Mouse (Mus musculus) heart, embryonic 13.5 days (tissue): ENCODE results near the gene Vangl2. TPM values are rescaled to one million over a fixed set of nuclear protein-coding genes. Genes with fewer than 3 reads are reported as not detected.

Experiments used
- ATAC-seq: fragments of 200-750 bp; cut with Nextera tagmentation; 2 replicates; pipeline ENCODE4 v1.8.0; 2017; ENCODE audit warnings: moderate TSS enrichment; ENCODE audit not compliant: insufficient number of reproducible peaks, low FRiP score, low TSS enrichment; ENCODE audit errors: extremely low read depth
- H3K27ac ChIP-seq: fragments of 300-500 bp; sonication (generic); replicated peaks from 2 replicates; pipeline ENCODE4 v1.5.1; 2015; ENCODE audit warnings: moderate library complexity, mild to moderate bottlenecking, inconsistent platforms
- H3K27me3 ChIP-seq: fragments of 300-500 bp; sonication (generic); replicated peaks from 2 replicates; pipeline ENCODE4 v1.6.1; 2015; ENCODE audit warnings: mild to moderate bottlenecking, inconsistent platforms
- H3K36me3 ChIP-seq: fragments of 300-500 bp; sonication (generic); 2 replicates; pipeline ENCODE4 v1.6.1; 2015; ENCODE audit warnings: mild to moderate bottlenecking, inconsistent platforms
- H3K4me1 ChIP-seq: fragments of 300-500 bp; sonication (generic); 2 replicates; pipeline ENCODE4 v1.6.1; 2015; ENCODE audit warnings: inconsistent platforms
- H3K4me2 ChIP-seq: fragments of 300-500 bp; sonication (generic); 2 replicates; pipeline ENCODE4 v1.6.1; 2015; ENCODE audit warnings: inconsistent platforms, mild to moderate bottlenecking, moderate library complexity
- H3K4me3 ChIP-seq: fragments of 300-500 bp; sonication (generic); 2 replicates; pipeline ENCODE4 v1.5.1; 2015; ENCODE audit warnings: moderate library complexity, mild to moderate bottlenecking, inconsistent platforms
- H3K9ac ChIP-seq: fragments of 300-500 bp; sonication (generic); 2 replicates; pipeline ENCODE4 v1.6.1; 2015; ENCODE audit warnings: inconsistent platforms, mild to moderate bottlenecking, moderate library complexity
- H3K9me3 ChIP-seq: fragments of 300-500 bp; sonication (generic); 2 replicates; pipeline ENCODE4 v1.6.1; 2016; ENCODE audit warnings: inconsistent platforms
- WGBS: fragments of 180-500 bp; shearing (Covaris S2); methylation state at CpG from one replicate; pipeline ENCODE4 v1.1.7; 2015; ENCODE audit warnings: mixed read lengths; 5-methylcytosine and 5-hydroxymethylcytosine counted together
- polyA plus RNA-seq: library from polyadenylated mRNA; unstranded; fragments of >200 nt; fragmentation: Nextera tagmentation; extraction: Ambion mirVana; gene quantifications from 2 replicates; pipeline ENCODE4 v1.2.1, GENCODE M21; 2015

Vangl2 gene
- polyA plus RNA-seq, 1 experiment from 2014 or later = 9.3 TPM

DNA sequence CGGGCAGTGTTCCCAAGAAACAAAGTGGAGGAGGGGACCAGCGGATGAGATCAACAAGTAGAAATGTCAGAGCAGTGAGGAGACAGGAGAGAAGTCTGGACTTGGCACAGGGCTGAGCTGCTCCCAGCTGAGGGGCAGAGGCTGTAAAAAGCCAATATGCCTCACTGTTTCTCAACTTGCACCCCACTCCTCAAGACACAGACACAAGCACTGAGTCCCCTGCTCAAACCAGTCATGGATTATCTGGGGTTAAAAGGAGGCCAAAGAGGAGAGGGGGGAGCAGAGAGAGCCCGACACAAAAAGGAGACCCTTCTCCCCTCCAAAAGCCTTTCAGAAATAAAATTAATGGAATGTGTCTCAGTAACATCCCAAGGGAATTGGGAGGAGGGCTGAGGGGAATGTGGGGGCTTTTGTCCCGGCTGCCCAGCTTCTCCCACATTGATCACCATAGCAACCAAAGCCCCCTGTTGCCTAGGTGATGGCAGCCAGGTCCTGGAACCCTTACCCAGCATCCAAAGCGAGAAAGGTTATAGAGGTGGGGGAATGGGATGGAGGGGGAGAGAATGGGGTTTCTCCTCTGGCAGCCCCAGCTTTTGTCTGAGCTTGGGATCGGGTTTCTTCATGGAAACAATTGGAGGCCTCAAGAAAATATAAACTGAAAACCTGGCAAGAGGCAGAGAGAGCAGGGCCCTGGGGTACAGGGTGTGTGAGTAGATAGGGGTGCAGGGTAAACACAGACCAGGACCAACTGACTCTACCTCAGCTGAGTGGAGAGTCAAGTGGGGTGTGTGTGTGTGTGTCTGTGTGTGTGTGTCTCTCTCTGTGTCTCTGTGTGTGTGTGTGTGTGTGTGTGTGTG, 11.4 kb downstream of the Vangl2 start:
- peaks cover 13% of the 10 kb centered on the region for H3K36me3 ChIP-seq
- 59% methylated on average over 6 of the region's 6 CpGs for WGBS
- 0 out of 2 replicates have a peak overlapping the region, but pooled peaks have one; percentile 14 for H3K9ac ChIP-seq
- no peak overlapping the region for H3K27ac ChIP-seq
- ATAC-seq = no peak
- peaks cover 40% of the 10 kb centered on the region for H3K4me1 ChIP-seq
- H3K4me3 ChIP-seq = no peak overlapping the region
- H3K27me3 ChIP-seq = no peaks in the 10 kb centered on the region
- H3K4me2 ChIP-seq = no peak overlapping the region
- no peaks in the 10 kb centered on the region for H3K9me3 ChIP-seq

DNA sequence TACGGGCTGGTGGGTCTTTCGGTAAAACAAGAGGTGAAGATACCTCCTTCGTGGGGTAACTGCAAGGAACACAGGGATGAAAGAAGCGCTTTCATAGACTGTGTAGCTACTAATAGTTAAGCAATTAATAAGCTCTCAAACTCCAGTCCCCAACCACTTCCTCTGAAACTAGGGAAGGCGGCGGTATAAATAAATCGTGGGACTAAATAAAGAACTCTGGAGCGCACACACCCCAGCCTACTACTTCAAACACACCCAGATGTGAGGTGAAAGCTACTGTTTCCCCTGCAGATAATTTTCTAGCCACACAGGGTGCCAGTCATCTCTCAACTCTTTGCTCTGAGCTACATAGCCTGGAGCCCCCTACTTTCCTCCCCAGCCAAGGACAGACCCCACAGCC, 12.2 kb downstream of the Vangl2 start:
- Histone ChIP-seq H3K4me2 (no peak overlapping the region), H3K9me3 (no peaks in the 10 kb centered on the region), H3K4me1 (peaks cover 40% of the 10 kb centered on the region), H3K36me3 (peaks cover 18% of the 10 kb centered on the region), H3K27ac (0 out of 2 replicates have a peak overlapping the region, but pooled peaks have one; percentile 32), H3K27me3 (no peaks in the 10 kb centered on the region), H3K4me3 (no peak overlapping the region), H3K9ac (no peak overlapping the region)
- WGBS = 60% methylated on average over 8 of the region's 8 CpGs
- ATAC-seq = no peak

DNA sequence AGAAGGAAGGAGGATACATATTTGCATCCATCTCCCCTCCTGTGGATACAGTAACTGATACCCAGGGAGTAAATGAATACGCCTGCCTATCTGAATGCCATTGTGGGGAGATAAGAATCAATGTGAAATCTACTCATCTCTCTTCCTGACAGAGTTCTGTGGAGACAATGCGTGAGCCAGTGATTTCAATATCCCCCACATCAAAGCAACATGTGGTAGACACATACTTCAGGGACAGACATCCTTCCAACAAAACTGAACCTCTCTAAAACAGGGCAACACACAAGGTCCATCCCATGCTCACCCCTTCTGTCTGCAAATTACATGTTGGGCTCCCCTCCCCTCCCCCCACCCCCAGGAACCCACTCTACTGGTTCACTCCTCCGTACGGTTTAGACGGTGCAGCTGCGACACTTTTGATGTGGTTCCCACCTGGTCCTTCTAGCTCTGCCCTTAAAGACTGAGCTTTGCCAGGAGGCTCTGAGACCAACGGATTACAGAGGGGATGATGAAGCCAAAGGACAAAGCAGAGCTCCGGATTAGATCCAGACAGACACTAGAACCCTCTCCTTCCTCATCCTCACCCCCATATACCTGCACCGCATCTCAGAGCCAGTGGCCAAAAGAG, 12.8 kb downstream of the Vangl2 start:
- 84% methylated on average over 9 of the region's 9 CpGs for WGBS
- H3K9ac ChIP-seq = no peak overlapping the region
- no peak overlapping the region for H3K27ac ChIP-seq
- peaks cover 40% of the 10 kb centered on the region for H3K4me1 ChIP-seq
- peaks cover 24% of the 10 kb centered on the region for H3K36me3 ChIP-seq
- H3K4me2 ChIP-seq = no peak overlapping the region
- H3K4me3 ChIP-seq = no peak overlapping the region
- no peaks in the 10 kb centered on the region for H3K9me3 ChIP-seq
- ATAC-seq = no peak
- no peaks in the 10 kb centered on the region for H3K27me3 ChIP-seq

DNA sequence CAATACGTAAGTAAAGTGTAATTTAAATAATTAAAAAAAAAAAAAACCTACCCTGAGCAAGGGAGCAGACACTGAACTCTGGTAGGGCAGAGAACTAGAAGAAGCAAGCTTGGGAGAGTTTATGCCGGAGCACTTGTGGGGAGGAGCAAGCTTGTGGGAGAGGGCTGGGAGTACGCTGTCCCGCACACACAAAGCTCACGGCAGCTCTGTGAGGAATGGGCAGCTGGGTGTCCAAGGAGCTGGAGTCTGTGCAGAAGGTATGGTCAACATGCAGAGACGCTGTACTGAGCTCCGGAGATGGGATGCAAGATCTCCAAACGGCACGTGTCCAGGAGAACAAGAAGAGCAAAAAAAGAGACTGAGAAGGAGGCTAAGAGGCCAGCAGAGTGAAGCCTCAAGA, 13.5 kb downstream of the Vangl2 start:
- no peak overlapping the region for H3K9ac ChIP-seq
- no peak for ATAC-seq
- peaks cover 40% of the 10 kb centered on the region for H3K4me1 ChIP-seq
- 78% methylated on average over 9 of the region's 9 CpGs for WGBS
- H3K9me3 ChIP-seq = no peaks in the 10 kb centered on the region
- H3K36me3 ChIP-seq = peaks cover 31% of the 10 kb centered on the region
- H3K4me2 ChIP-seq = no peak overlapping the region
- no peaks in the 10 kb centered on the region for H3K27me3 ChIP-seq
- H3K27ac ChIP-seq = no peak overlapping the region
- no peak overlapping the region for H3K4me3 ChIP-seq

DNA sequence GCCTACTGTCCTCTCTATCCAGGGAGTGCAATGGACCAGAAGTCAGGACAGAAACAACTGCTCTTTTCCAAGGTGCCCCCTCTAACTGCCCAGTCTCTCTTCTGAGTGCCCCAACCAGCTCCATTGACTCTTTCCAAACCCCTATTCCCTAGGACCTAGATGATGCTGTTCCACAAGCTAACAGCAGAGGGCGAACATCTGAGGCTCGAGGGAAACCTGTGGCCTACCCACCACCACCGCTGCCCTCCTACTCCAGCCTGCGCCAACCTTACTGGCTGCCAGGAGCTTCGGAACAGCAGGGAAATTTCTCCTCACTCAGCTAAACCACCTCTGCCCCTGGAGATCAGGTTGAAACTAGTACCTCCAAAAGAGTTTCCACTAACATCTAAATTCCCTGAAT, 16.2 kb downstream of the Vangl2 start:
- 24% methylated on average over 5 of the region's 5 CpGs for WGBS
- peaks cover 58% of the 10 kb centered on the region for H3K36me3 ChIP-seq
- ATAC-seq = no peak

DNA sequence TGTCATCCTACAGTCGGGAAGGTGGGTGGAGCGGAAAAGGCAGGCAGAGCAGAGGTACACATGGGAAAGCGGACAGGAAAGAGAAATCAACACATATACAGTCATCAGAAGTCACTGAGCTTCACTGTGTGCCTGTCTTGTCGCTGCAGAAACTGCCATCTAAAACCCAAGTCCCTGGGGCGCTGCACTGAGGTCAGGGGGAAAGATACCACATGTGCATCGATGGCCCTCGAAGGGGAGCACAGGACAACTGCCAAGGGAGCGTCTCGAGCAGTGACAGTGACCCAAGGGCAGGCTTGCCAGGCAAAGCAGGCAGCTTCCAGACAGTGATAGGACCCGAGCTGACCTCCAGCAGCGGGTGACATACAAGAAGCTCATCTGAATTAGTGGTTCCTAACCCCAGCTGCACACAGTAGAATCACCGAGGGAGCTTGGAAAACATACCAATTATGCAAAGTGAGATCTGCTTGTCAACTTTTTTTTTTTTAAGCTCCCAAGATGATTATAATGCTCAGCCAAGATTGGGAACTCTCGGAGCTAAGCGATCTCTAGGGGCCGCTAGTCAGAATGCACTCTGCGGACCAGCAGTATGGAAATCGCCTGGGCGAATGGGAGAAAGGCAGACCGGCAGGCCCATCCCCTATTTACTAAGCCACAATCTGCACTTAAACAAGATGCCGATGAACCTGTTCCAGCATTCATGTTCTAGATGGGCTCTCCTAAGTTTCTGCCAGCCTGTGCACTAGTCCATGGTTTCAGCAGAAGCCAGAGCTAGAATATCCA, 18.0 kb downstream of the Vangl2 start:
- H3K36me3 ChIP-seq = peaks cover 76% of the 10 kb centered on the region
- H3K4me1 ChIP-seq = 0 out of 2 replicates have a peak, but pooled peaks cover 4% of the 10 kb centered on the region
- WGBS = 85% methylated on average over 20 of the region's 20 CpGs
- H3K4me2 ChIP-seq = no peak overlapping the region
- no peak overlapping the region for H3K9ac ChIP-seq
- H3K27me3 ChIP-seq = no peaks in the 10 kb centered on the region
- no peak overlapping the region for H3K4me3 ChIP-seq
- ATAC-seq = no peak
- no peaks in the 10 kb centered on the region for H3K9me3 ChIP-seq
- no peak overlapping the region for H3K27ac ChIP-seq

More for the DNA sequence above, 16.2 kb downstream of the Vangl2 start:
- H3K4me1 ChIP-seq = peaks cover 21% of the 10 kb centered on the region
- H3K9me3 ChIP-seq = no peaks in the 10 kb centered on the region
- no peaks in the 10 kb centered on the region for H3K27me3 ChIP-seq
- no peak overlapping the region for H3K4me3 ChIP-seq
- H3K27ac ChIP-seq = no peak overlapping the region
- H3K4me2 ChIP-seq = no peak overlapping the region
- peak overlapping the region; percentile 37; the same call in 1 of the 2 replicates for H3K9ac ChIP-seq

DNA sequence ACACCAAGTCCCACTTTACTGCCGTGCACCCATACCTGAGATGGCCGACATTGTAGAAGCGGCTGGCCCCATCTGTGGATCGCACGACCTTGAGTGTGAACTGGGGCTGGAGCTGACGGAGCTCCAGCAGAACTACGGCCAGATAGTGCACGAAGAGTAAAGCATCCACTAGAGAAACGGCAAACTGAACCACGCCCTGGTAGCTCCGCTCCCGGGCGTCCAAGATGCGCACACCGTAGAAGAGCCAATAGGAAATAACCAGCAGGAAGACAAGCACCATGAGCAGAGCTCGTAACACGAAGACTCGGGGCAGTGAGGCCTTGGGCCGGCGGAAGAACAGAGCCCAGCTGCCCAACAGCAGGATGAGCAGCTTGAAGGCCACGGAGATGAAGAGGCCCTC, 18.8 kb downstream of the Vangl2 start:
- no peaks in the 10 kb centered on the region for H3K9me3 ChIP-seq
- H3K4me1 ChIP-seq = 0 out of 2 replicates have a peak, but pooled peaks cover 4% of the 10 kb centered on the region
- no peak overlapping the region for H3K4me2 ChIP-seq
- no peak for ATAC-seq
- H3K27ac ChIP-seq = no peak overlapping the region
- no peak overlapping the region for H3K9ac ChIP-seq
- 92% methylated on average over 21 of the region's 21 CpGs for WGBS
- H3K27me3 ChIP-seq = no peaks in the 10 kb centered on the region
- H3K4me3 ChIP-seq = no peak overlapping the region
- peaks cover 84% of the 10 kb centered on the region for H3K36me3 ChIP-seq

DNA sequence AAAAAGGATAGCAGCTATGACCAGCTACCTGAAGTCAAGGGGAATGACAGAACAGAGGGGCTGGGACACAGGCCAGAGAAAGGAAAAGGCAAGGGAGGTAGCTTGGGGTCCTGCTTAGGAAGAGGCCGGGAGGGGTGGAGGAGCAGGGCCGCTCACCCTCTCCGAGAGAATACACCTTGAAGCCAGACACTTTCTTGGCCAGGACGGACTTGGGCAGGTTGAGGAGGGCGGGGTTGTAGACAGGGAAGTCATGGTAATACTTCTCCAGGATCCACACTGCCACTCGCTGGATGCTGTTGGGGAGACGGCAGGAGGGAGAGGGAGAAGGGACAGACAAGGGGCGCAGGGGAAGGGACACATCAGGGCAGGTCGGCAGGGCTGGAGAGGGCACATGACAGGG, 19.9 kb downstream of the Vangl2 start:
- H3K4me2 ChIP-seq = no peak overlapping the region
- H3K9ac ChIP-seq = no peak overlapping the region
- ATAC-seq = no peak
- 84% methylated on average over 9 of the region's 9 CpGs for WGBS
- H3K4me3 ChIP-seq = no peak overlapping the region
- H3K9me3 ChIP-seq = no peaks in the 10 kb centered on the region
- H3K27me3 ChIP-seq = no peaks in the 10 kb centered on the region
- H3K27ac ChIP-seq = no peak overlapping the region
- 0 out of 2 replicates have a peak, but pooled peaks cover 4% of the 10 kb centered on the region for H3K4me1 ChIP-seq
- peaks cover 95% of the 10 kb centered on the region for H3K36me3 ChIP-seq

DNA sequence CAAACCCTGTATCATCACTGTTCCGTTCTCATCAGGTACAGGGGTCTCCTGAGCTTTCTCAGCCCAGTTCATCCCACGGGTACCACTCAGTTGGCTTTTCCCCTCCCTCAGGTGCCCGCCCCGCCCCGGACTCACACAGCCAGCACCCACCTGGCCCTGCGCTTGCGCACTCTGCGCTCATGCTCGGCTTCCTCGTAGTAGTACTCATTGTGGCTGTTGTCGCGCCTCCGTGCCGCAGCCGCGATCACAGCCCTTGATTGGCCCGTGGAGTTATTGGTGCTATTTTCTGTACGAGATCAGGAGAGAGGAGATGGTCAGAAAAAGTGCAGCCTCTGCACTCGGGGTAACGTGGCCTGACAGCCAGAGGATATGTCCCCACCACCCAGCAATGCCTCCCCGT, 20.5 kb downstream of the Vangl2 start:
- no peak overlapping the region for H3K4me2 ChIP-seq
- no peak overlapping the region for H3K27ac ChIP-seq
- peaks cover 96% of the 10 kb centered on the region for H3K36me3 ChIP-seq

DNA sequence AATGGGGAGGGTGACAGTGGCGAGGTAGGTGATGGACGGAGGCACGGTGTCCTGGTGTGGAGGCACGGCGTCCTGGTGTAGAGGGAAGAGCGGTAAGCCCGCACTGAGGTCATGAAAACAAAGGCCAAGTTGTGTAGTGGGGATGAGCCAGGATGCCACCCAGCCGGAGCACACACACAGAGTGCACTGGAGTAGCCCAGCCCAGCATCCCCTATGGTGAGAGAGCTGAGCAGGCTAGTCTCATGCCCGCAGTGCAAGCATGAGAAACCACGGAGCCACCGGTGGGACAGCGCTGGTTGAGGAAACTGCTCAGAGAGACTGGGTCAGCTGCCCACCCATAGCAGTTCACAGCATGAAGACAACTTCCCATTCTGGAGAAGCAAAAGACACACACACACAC, 26.6 kb downstream of the Vangl2 start:
- Histone ChIP-seq H3K27ac (0 out of 2 replicates have a peak overlapping the region, but pooled peaks have one; percentile 2), H3K4me1 (peaks cover 3% of the 10 kb centered on the region; the same call in 1 of the 2 replicates), H3K36me3 (peaks cover 42% of the 10 kb centered on the region), H3K4me3 (no peak overlapping the region), H3K9ac (no peak overlapping the region), H3K9me3 (no peaks in the 10 kb centered on the region), H3K27me3 (no peaks in the 10 kb centered on the region), H3K4me2 (no peak overlapping the region)
- WGBS = 71% methylated on average over 12 of the region's 12 CpGs
- ATAC-seq = no peak

More for the DNA sequence above, 20.5 kb downstream of the Vangl2 start:
- Histone ChIP-seq H3K9me3 (no peaks in the 10 kb centered on the region), H3K9ac (no peak overlapping the region), H3K4me1 (no peaks in the 10 kb centered on the region), H3K4me3 (no peak overlapping the region), H3K27me3 (no peaks in the 10 kb centered on the region)
- no peak for ATAC-seq
- WGBS = 90% methylated on average over 21 of the region's 21 CpGs

DNA sequence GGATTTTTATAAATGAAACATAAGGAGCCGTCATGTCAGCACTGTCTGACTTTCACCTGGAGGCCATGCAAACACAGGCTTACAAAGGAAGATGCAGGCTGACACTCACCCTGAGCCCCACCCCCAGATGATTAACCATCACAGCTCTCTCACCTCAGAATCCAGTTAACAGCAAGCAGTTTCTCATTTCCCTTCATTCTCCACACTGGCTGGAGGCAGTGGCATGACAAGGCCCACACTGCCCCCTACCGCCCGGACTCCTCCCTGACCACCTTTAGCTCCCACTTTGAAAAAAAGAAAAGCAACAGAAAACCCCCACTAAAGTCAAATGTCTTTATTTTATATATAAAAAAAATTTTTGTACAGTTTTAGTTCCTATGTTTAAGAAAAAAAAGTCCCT, 27.6 kb downstream of the Vangl2 start:
- no peaks in the 10 kb centered on the region for H3K27me3 ChIP-seq
- no peak overlapping the region for H3K9ac ChIP-seq
- no peak overlapping the region for H3K27ac ChIP-seq
- no peaks in the 10 kb centered on the region for H3K9me3 ChIP-seq
- no peak for ATAC-seq
- H3K4me1 ChIP-seq = peaks cover 10% of the 10 kb centered on the region
- no peak overlapping the region for H3K4me2 ChIP-seq
- WGBS = 39% methylated on average over 3 of the region's 3 CpGs
- H3K4me3 ChIP-seq = no peak overlapping the region
- peaks cover 31% of the 10 kb centered on the region for H3K36me3 ChIP-seq
